Mouse (Mus musculus) spleen, postnatal 10 days (tissue): ENCODE measurements at regions not wholly inside any gene's neighbourhood (a gene's known extent, or its start where the extent isn't known, plus 50 kb on each side); places are given as distances from the start of the nearest gene placed in this dataset.

Experiments
- DNase-seq, 2 experiments: peaks; one replicate each; pipeline ENCODE4 v3.0.0; 2021 to 2022; ENCODE audit warnings: low spot score in 2 of 2

DNA sequence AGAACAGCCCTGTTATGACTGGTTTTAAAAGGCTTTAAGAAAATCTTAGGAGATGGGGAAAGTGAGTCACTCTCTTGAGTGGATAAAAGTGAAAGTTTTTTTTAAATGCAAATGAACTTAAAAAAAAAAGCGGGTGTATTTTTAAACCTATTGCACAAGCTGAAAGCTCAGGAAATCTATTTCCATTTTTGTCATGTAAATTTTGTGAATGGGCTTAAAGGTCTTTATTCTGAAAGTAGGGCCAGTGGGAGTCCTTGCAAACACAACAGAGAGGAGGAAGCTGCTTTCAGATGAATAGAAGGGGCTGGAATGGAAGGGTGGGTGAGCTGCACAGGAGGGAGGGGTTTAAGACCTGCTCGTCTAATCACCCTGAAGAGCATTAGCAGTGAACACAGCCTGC lies 62.9 kb downstream of the Fam84a start:
- no peak for DNase-seq

DNA sequence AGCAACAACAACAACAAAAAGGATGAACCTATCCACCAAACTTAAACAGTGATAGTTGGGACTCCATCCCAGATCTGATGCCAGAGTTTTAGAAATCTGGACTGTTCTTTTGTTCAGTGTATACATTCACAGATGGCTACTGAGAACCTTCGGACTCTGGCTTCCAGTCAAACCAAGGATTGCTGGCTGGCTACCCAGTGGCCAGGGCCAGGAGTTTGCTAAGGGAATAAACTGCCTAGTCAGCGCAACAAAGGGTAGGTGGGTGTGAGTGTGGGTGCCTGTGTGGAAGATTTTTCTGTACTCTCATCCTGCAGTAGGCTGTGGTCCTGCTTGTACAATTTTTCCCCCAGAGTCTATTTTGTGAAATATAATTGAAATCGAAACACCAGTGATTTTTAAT lies 69.1 kb downstream of the Fam84a start:
- DNase-seq = no peak

DNA sequence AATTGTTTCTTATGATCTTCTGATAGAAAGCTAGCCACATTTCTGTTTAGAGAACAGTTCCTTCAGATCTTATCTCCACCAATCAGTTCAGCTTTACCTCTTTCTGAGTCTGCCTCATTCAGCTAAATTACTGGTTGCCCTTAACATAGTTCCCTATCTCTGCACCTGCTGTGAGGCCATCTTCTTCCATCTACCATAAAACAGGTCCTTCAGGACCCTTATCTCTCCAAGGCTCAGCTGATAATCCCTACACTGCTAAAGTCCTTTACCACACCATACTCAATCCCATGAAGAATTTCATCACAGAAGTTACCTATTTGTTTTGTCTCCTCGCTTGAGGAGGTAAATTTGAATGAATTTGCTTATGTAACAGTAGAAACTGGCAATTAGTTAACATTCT lies 72.0 kb downstream of the Fam84a start:
- DNase-seq = no peak

DNA sequence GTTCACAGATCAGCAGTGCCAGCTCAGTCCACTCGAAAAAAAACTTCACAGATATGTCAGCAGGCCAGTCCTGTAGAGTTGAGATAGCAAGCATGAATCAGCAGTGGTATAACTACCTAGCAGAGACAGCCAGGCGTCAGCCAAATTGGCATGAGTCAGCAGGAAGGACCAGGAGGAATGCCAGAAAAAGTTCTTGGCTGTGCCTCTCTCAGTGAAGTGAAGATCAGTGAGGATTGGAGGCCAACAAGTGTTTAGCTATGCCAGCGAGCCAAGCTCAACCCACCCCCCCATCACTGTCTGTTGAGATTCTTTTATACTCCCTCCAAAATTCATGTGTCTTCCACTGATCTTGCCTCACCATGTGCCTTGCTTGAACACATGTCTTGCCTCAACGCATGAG lies 82.8 kb downstream of the Fam84a start:
- DNase-seq = no peak

DNA sequence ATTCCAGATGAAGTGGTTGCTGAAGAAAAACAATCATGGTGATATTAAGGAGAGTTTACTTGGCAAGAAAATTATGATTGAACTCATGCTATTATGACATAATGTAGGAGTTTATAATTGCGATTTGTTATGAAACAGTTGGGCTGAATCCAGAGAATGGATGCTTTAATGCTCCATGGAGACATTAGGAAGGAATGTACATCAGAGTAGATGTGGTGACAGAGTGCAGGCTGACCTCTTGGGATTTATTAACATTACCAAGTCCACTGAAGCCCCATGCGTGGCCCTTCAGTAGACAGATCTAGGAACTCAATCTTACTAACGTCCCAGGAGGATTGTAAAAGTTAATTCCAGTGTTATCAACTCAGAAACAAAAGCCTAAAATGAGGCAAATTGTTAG lies 86.5 kb downstream of the Fam84a start:
- DNase-seq = no peak

DNA sequence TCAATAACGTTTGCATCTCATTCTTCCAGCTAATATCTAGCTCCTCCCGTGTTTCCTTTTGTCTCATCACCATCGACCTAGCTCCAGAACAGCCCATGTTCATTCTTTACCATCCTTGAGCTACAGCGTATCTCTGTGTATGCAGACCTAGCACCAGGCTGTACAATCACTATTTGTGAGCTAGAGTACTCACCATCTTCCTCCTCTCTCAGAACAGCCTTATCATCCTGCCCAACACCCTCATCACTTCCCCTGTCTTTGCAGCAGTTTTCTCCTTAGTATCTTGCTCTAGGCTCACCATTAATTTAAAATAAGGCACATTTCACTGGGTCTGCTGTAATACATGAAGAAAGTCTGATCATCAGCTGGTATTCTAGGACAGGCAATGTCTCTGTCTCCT lies 88.6 kb downstream of the Fam84a start:
- no peak for DNase-seq

DNA sequence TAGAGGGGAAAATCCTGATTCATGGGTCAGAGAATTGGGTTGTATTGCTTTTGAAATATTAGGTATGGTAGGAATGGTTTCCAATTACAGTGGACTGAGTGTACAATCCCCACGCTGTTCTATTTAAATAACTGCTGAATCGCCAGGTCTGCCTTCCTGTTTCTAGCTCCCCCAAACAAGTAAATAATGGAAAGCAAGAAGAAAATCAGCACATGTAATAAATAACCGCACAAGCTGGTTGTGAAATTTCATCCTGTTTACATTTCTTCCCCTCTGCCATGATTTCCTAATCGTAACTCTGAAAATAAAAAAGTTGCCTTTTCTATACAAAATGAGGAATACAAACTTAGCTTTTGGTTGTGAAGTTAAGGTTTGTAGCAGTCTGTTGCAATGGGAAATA lies 95.7 kb downstream of the Fam84a start:
- DNase-seq = no peak

DNA sequence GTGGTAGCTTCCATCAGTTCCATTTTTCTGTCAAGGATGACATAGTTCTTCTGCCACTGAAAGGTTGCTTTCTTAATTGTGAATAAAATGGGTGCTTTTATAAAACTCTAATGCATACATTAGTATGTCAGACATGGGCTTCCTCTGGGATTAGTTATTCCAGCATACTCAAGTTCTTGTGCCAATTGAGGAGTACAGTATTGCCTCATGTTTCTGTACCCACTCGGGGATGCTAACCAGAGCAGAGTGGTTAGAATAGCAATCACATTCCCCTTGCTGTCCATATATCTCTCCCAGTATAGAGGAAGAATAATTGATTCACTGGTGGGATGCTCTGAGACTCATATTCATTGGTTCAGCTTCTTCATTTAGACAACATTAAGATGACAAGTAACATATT lies 119.5 kb downstream of the Fam84a start:
- DNase-seq = no peak

DNA sequence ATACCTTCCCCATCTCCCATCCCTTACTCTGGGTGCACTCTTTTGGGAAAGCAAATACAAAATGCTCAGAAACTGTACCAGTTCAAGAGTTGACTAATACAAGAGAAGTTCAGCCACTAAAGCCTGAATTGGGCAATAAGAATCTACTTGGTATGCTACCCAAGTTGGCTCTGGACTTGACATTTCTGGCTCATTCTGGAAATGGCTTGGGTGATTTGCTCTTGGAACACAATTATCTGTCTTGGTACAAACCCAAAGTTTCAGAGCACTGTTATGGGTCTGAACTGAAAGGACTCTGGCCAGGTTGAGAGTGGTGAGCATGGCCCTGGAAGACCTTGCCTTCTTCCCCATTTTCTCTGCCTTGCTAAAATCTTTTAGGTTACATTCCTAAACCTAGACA lies 136.6 kb downstream of the Fam84a start:
- no peak for DNase-seq

DNA sequence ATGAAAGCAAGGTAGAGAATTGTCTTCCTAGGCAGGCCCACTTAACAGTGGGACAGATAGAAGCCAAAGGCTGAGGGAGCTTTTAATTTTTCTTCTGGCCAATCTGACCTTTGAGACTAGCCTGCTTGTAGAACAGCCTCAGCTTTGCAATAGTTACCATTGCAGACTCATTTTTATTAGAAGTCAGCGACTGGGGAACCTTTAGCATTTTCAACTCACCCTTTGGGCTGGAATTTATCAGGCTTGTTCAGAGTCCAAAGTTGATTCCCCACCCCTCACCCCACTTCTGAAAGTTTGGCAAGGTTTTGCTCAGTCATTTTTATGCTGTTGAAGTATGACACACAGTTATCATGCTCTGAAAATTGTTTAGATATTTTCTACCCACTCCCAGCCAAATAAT lies 145.9 kb downstream of the Fam84a start:
- DNase-seq = no peak

DNA sequence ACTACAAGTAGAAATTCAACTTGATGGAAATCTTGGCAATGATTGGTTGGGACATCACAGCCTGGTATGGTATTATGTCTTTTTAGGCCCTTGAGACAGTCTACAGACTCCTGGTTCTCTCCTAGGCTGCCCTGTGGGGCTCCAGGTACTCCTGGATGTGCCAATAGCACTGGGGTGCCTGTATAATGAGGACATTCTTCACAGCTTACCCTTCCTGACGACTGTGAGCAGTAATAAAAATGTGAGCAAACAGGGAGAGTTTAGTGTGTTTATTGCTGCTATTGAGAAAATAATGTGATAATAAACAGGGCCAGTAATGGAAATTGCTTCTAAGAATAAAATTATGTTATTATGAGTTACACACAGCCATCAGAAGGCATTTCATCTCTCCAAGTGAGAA lies 150.2 kb downstream of the Fam84a start:
- no peak for DNase-seq

DNA sequence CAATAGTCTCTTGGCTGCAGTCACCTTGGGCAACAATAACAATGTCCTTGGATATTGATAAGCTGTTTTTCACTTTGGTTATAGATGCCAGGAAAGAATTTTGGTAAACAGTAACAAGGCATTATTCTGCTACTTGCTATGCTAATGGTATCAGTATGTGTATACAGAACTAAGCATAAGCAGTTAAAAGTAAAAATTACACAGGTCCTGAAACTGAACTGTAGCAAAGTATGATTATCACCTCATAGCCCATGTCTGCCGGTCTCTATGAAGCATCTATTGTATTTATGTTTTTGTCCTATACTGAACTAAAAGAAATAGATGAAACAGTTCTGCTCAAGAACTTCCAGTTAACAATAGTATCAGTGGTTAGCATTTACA lies 167.5 kb downstream of the Fam84a start:
- DNase-seq = no peak

DNA sequence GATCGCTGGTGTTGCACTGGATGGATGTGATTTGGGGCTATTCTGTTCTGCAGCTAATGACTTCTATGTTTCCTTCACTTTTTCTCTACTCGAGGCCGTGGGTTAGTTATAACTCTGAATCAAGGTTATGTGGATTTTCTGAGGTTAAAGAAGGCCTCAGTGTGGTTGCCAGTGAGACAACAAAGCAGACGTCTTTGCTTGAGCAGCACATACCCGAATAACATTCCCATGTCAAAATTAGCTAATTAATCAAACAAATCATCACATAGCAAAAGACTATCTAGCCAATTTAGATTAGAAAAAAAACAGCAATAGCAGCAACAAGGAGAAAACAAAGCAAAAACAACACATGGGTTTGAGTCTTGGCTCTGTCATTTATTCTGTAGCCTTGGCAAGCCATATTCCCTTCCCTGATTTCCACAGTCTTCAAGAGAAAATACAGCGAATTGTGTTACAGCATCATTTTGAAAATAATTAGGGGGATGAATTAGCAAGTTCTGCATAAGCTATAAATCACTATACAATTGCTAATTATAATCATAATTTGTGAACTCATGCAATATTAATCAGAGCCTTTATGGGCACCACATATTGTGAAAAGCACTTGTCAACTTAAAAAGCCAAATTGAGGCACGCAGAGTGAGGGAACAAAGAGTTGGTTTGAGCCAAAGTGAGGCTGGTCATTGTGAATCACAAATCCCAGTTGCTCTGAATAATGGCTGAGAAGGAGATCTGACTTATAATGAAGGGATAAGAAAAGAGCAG lies 168.0 kb downstream of the Fam84a start:
- no peak for DNase-seq

DNA sequence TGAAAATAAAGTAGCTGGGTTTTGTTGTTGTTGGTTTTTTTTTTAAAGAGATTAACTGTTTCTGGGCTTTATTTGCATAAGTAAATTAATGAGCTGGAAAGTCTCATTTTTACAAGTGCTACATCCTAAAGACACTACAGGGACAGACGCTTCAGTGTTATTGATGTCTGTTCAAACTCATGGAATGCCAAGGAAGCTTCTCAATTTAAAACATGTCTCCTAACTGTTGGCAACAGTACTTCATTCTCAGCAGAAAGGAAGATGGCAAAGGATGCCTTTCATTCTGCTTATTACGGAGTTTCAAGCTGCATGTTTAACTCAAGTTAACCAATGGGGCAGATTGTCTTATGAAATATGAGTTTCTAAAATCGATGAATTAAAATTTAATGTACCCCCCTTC lies 187.3 kb downstream of the Fam84a start:
- DNase-seq = no peak

DNA sequence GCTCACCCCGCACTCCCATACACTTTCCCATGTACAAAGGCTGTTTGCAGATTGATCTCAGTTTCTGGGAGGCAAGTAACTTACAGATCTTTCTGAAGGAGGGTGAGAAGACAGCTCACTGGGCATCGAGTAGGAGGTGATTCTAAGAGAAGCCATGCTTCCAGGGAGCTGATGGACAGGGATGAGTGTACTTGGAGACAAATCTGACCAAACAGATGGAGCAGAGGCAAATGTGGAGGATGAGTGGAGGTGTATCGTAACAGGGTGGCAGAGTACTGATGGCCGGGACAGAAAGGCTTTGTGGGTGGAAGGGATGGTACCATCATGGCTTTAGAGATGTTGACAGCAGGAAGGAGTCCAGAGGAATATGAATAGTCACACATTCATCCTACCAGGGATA lies 212.4 kb downstream of the Fam84a start:
- DNase-seq = no peak

DNA sequence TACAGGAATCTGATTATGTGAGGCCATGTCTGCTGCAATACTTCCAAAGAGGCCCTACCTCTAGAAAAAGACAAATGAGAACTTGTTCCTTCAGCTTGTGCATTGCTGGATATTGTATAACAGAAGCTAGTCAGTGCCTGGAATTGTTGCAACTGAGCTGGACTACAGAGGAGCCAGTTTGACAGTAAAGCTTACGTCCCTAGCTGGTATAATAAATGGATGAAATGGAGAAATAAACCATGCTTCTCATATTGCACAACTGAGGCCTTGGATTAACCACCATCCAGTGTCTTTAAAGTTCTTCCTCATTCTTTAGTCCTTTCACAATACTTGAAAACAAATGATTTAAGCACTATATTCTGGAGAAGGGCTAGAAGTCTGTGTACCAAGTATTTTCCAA lies 230.8 kb downstream of the Fam84a start:
- DNase-seq = no peak

DNA sequence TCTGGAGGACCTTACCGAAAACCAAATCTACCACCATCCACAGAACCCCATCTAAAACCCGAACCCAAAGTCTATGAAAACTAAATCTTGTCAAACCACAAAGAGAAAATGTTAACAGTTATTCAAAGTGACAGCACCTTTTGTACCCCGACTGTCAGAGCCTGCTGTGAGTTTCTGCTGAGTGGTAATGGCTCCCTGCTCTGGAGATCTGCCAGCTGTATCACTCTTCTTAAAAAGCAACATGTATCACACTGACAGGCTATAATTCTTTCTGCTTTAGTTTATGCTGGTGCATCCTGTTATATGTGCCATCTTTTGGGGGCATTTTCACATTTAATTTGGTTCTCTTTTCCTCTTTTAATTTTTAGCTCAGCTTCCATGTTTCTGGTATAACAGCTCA lies 268.5 kb downstream of the Fam84a start:
- no peak for DNase-seq

DNA sequence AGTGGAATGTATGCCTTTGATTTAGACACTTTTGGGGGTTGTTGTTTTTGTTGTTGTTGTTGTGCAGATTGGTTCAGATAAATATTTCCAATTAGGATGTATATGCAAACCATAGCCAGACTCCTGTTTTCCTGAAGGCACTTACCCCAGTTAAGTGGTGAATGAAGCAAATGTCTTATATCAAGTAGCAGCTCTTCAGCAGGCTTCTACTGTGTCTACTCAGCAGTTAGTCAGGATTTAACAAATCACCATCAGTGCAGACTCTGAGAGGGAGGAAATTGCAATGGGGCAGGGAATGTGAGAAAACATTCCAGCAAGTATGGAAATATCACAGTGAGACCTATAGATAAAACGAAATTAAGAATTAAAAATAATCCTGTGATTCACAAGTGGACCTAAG lies 282.7 kb downstream of the Fam84a start:
- no peak for DNase-seq

DNA sequence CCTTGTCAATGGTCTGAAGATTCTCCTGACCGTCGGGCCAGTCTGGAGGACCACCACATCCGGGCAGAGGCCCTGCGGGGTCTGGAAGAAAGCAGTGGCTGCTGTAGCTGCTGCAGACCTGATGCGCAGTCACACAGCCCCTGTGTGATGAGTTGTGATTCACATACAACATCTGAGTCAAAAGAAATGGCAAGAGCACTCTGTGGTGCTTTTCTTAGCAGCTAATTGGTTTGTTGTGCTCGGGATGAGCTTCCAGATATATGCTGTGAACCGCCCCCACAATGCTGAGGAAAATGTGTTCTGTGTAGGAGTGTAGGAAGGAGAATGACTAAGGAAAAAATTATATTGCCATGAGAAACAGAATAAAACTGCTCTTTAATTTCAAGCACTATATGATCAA lies 290.6 kb downstream of the Fam84a start:
- no peak for DNase-seq

DNA sequence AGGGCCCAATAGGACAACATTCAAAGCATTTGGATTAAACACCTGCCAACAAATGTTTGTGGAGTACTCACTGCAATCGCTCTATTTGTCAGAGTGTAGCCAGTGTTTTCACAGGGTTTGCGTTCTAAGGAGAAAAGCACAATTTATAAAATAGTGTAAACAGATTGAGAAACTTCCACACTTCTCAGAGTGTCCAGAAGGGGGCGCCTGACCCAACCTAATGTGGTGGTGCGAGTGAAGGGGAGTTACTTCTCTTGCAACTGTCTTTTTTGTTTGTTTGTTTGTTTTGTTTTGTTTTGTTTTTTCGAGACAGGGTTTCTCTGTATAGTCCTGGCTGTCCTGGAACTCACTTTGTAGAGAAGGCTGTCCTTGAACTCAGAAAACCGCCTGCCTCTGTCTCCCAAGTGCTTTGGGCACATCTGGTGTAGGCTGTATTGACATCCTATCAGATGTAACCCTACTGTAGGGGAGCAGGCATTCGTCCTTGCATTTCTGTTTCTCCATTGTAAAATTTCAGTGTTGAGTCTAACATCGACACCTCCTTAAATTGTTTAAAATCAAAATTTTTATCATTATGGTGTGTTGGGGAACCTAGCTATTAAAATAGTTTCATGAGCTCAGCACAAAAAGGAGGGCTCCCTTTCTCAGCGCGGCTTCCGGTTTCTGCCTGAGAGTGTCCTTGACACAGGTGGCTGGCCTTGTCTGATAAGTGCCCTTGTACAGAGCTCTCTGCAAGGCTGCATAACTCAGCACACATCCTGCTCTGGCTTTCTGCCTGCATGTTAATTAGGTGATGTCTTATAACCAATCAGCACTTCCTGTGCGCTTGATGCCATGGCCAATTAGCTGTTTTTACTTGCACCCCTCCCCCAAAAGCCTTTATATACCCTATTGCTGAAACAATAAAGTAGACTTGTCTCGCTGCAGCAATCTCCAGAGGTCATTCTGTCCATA lies 307.0 kb downstream of the Fam84a start:
- peak in 1 of 2 experiments; percentile 20 for DNase-seq

DNA sequence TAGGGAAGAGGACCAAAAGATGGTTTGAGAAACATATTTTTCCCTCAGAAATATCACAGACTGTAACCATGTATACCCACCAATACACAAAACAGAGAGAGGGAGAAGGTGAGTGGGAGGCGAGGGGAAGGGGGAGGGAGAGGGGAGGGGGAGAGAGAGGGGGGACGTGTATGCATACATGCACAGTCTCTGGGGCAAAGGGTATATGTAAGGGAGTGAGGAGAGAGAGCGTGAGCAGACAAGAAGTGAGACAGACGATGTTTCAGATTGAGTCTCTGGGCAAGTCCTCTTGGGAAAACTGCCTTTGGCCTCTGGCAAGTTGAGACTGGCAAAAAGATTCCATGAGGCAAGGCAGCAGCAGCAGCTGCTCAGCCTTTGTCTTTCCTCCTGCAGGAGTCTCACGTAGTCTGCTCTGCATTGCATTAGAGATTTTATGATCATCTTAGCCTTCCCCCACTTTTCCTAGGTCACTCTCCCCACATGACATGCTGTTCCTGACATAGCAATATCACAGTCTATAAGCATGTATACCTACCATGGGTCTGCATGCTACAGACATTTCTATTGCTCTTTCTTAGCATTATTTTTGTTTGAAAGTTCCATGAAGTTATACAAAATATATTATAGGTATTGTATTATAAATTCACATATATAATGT lies 308.3 kb downstream of the Fam84a start:
- DNase-seq = no peak

DNA sequence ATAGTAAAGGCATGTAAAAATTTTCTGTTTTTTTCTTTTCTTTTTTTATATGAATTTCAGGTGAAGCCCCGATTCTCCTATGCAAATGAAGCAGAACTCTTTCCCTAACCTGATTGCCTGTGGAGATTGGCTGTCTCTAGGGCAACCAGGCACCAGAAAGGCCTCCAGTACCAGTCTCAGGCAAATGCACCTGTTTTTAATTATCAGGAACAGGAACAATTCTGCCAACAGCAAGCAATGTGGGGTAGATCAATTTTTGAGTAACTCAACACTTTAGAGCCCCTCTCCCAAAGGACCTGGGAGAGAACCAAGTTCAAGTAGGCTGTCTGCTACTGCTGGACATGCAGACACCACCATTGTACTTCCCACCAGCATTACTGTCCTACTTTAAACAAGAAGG lies 310.6 kb downstream of the Fam84a start:
- no peak for DNase-seq

DNA sequence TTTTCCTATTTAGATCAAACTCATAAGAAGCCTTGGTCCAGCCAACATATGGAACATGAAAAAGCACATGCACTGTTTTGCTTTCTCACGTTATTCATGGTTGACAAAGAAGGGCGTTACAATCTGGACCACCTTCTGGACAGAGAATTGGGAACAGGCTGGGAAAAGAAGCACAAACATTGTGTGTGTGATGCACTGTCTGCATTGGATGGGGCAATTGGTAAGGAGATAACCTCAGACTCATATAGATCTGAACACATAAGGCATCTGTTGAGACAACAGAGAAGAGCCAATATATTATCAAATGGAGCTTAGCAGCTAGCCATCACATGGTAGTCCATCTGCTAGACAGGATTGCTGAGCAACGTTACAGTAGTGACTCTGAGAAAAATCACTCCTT lies 317.1 kb downstream of the Fam84a start:
- DNase-seq = no peak
